Mouse (Mus musculus): ENCODE results near the gene Uggt2.
A peak's percentile ranks its signal among the peaks of the same experiment; 100 is the strongest.
"Not testable (repeated sequence)": the region's sequence is repeated elsewhere in the genome, so short reads cannot be mapped to it uniquely, and the experiment has no call there.

The Uggt2 gene

GRCm38 (mm10) chr14:119027675-119028253 lies 71.5 kb downstream of the Uggt2 start:
- no peak for DNase-seq

GRCm38 (mm10) chr14:119027130-119027529 lies 72.1 kb downstream of the Uggt2 start:
- peak; percentile 56 to 60 for DNase-seq

DNA sequence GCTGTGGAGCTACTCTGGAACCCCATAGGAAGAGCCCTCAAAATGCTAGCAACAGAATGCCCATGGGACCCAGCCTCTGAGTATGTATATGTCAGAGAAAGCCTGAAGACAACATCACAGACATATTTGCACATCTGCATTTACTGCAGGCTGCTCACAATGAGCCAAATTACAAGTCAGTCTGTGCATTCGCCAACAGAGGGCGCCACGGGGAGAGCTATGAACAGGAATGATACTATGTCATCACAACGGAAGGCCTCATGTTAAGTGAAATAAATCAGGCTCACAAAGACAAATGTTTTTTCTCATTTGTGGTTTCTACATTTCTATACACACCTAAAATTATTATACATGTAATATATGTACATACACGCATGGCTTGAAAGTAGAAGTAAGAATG lies 73.3 kb downstream of the Uggt2 start:
- DNase-seq: no peak

DNA sequence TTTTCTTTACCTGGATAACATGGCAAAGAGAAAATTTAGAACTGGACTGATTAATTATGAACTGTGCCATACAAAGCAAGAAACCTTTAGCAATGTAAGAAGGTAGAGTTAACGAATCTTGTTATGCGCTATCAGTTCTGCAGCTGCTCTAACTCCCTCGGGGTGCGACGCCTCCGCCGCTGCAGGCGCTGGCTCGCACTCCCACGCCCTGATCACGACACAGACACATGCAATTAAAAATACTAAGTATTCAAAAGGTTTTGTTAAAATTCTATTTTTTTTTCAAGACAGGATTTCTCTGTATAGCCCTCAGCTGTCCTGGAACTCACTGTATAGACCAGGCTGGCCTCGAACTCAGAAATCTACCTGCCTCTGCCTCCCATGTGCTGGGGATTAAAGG lies 85.7 kb downstream of the Uggt2 start:
- DNase-seq: peak in 1 of 2 experiments; percentile 22

GRCm38 (mm10) chr14:119012607-119013431 lies 86.4 kb downstream of the Uggt2 start:
- DNase-seq: peak; percentile 82 to 84

- no peak for DNase-seq
Measured at GRCm38 (mm10) chr14:119009531-119009930, 89.7 kb downstream of the Uggt2 start.

DNA sequence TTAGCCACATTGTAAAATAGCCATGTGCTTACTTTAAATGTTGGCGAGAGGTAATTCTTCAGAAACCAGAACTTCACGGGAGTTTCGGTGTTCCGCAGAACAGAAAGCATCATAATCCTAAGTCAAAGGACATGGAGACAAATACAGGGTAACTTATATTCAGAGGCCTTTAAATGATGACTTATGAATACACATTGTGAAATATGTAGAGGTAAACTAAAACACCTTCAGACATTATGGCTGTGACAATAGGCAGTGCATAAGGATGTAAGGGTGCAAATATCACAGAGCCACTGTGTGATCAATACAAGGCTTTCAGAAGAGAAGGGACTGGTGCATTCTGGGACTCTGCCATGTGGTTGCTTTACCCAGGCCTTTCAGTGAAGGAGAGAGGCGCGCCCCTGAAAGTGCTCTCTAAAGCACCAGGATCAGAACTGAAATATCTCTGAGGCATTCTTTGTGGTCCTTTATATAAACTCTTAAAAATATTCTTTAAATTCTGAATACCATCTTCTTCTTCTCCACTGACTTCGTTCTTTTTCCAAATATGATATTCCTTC lies 91.1 kb downstream of the Uggt2 start:
- DNase-seq: no peak

DNA sequence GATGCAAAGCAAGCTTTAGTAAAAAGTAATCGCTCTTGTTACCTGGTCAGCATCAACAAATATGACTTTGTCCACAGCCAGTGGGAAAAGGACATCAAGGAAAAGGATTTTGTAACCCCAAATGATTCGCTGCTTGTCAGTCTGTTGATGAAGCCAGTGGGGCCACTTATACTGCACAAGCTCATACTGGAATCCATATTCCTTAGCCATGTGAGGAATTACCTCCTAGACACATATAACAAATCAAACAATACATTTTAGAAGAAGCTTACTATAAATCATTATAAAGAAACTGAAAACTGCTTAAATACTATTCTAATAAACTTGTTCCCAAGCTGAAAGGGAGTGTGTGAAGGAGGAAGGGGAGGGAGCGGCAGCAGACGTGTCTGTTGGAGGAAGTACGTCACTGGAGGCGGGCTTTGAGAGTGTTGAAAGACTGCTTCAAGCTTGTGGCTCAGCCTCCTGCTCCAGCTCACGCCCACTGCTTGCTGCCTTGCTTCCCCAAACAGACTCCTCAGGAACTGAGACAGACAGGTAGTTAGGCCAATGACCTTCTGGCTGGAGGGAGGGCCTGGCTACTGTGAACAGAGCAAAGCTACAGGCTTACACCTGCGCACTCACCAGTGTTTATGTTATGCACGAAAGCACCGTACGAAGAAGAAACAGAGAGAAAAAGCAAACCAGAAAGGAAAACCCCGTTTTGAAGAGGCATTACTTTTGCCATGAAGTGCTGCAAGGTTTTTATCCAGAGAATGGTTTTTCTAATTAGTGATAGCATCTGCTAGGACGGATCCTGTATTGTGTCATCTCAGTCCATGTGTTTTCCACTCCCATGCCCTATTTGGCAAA lies 91.9 kb downstream of the Uggt2 start:
- peak; percentile 96 to 100 for DNase-seq

- DNase-seq: peak; percentile 47 to 60
Measured at GRCm38 (mm10) chr14:119006441-119007102, 92.7 kb downstream of the Uggt2 start.

DNA sequence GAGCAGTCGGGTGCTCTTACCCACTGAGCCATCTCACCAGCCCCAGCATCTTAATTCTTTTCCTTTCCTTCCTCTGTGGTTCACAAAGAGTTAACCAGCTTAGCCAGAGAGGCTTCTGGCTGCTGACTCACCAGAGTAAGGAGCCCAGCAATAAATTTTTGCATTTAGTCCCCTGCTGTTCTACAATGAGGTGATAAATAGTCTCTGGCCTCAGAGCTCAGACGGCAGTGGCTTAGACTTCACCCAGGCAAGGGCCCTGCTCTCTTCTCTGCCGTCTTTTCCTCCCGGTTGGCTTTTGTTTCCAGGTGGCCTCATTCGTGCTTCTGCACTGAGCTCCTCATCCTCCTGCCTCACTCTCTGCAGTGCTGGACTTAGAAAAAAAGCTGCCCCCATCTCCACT lies 93.4 kb downstream of the Uggt2 start:
- peak; percentile 22 to 30 for DNase-seq

DNA sequence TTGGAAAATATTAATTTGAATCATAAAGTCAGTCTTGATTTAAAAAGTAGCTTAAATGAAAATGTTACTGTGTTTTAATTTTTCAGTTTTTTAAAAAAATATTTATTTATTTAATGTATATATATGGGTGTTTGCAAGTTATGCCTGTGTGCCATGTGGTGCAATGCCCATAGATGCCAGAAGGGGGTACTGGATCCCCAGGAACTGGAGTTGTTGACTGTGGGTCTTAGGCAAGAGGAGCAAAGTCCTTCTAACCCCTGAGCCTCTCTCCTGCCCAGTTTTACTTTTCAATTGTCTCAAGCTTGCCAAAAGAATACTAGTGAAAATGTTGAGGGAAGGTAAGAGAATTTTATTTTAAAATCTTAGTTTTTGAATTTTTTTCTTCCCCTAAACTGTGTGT lies 95.9 kb downstream of the Uggt2 start:
- no peak for DNase-seq

DNA sequence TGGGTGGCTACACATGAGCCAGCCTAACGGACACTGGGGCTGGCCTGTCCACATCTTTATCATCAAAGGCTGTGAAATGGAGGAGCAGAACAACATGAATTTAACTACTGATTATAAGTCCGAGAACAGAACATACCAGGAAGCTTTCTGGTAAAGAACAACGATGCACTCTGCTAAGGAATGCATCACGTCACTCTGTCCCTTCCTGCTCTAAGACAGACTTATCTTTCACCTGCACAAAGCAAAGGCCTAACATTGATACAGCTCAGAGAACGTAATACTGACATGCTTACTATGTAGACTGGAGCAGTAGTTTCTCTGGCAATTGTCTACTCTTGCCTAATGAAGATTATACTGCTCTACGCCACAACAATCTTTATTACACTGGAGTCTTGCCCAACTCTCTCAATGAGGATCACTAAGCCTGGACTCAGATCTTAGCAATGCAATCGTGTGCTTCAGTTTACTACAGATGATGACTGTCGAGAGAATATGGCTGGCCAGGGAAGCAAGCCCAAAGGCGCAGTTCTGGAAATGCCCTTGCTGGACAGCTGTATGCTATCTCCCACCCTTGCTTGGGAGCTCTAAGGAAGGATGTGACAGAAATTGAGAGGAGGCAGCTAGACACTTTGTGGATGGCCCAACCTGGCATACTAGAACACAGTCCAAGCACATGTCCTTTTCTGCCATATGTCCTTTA lies 103.9 kb downstream of the Uggt2 start:
- no peak for DNase-seq

- no peak for DNase-seq
Measured at GRCm38 (mm10) chr14:118987523-118988496, 111.4 kb downstream of the Uggt2 start.

DNA sequence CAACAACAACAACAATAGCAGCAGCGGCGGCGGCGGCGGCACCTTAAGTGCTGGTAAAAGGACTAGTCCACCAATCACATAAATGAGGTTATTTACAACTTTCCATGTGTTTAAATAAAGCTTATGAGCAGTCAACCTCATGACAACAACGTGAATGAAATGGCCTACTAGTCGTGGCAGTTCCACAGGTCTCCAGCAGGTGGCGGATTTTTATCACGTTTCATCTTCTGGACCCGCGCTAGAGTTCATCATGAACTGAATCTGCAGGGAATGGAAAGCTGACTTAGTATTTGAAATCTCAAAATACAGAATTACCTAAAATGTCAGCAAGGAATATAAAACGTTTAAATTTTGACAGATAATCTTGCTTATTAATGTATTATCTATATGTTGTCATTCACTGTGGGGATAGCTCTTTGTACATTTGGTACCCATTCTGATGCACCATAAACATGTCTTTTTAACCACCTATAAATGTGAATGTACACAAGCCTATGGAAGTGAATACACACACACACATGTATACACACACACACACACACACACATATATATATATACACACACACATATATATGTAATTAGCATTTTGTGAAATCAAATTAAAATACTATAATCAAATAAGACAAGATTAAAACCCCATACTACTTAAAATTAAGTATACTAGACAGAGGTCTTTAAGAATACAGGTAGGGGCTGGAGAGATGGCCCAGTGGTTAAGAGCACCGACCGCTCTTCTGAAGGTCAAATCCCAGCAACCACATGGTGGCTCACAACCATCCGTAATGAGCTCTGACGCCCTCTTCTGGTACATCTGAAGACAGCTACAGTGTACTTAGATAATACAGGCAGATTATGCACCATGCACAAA lies 112.3 kb downstream of the Uggt2 start:
- DNase-seq: peak; percentile 74 to 80

DNA sequence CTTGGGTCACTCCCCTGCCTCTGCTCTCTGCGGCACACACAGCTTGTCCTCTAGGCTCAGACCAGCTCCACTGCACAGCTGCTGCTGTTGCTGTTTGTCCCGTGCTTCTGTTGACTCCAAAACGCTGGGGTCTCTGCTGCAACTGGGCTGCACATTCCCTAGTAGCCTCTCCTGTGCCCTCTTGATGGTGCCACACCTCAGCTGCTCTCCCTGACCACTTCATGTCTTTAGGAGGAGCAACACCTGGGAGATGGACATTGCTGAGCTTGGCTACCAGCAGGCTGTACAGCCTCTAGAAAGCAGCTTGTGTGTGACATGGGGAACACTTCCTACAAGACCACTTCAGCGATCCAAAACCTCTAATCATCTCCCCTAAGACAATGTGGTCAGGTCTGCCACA lies 115.1 kb downstream of the Uggt2 start:
- no peak for DNase-seq

GRCm38 (mm10) chr14:118983396-118983795 lies 115.8 kb downstream of the Uggt2 start:
- no peak for DNase-seq

DNA sequence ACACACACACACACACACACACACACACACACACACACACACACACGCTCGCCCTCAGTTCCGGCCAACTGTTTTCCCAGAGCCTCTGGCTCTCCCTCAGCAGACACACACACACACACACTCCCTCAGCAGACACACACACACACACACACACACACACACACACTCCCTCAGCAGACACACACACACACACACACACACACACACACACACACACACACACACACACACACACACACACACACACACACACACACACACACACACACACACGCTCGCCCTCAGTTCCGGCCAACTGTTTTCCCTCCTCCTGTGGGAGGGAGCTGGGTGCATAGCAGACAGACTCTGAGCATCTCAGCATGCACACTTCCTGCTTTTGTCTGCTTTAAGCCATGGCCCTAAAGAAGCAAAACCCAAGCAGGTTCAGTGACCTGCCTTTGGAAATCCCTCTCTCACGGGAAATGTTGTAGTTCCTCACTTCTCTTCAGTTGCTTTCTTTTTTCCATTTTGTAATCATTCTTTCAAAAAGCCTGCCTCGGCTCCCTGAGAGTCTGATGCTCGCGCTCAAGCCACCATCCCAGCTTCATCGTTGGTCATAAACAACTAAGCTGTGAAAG lies 116.7 kb downstream of the Uggt2 start:
- not testable (repeated sequence) for DNase-seq

DNA sequence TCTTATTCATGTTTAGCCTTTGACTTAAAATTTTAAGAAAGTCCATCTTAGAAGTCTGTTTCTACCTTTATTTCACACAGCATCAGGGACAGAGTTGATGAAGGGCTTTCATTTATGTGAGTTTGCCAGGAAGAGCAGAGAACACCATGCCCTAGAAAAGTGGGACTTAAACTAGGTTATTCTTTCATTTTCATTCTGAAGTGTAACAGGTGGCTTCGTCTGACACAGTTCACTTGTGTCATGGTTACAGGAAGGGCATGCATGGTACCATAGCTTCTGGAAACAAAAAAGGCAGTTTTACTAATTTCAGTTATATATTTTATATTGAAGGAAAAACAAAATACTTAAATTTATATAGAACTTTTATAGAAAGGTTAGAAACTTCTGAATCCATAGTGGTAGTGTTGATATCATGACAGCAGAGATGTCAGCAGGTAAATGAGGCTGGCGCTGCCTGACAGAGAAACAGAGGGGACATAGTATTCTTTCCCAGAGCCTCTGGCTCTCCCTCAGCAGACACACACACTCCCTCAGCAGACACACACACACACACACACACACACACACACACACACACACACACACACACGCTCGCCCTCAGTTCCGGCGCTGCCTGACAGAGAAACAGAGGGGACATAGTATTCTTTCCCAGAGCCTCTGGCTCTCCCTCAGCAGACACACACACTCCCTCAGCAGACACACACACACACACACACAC lies 117.4 kb downstream of the Uggt2 start:
- DNase-seq: not testable (repeated sequence)

GRCm38 (mm10) chr14:118980890-118981289 lies 118.3 kb downstream of the Uggt2 start:
- no peak for DNase-seq
